Mouse (Mus musculus) liver (tissue): Measurements from ENCODE around the gene R3hdm2.

Experiments used
- DNase-seq: peaks from one replicate; pipeline ENCODE4 v3.0.0-alpha.2; 2020; ENCODE audit warnings: mixed read lengths

The R3hdm2 gene

GRCm38 (mm10) chr10:127425794-127426193 is 45.7 kb downstream of the R3hdm2 start:
- peak; percentile 29 for DNase-seq

GRCm38 (mm10) chr10:127426670-127427069 is 46.5 kb downstream of the R3hdm2 start:
- no peak for DNase-seq

- no peak for DNase-seq
Observed at GRCm38 (mm10) chr10:127427107-127427506, 47.0 kb downstream of the R3hdm2 start.

- no peak for DNase-seq
Observed at GRCm38 (mm10) chr10:127427987-127428386, 47.9 kb downstream of the R3hdm2 start.

- no peak for DNase-seq
Observed at GRCm38 (mm10) chr10:127429538-127429937, 49.4 kb downstream of the R3hdm2 start.

- no peak for DNase-seq
Observed at GRCm38 (mm10) chr10:127432466-127432865, 52.3 kb downstream of the R3hdm2 start.

- no peak for DNase-seq
Observed at GRCm38 (mm10) chr10:127437354-127438113, 57.4 kb downstream of the R3hdm2 start.

GRCm38 (mm10) chr10:127453701-127454100 is 73.6 kb downstream of the R3hdm2 start:
- DNase-seq = no peak

GRCm38 (mm10) chr10:127462411-127463096 is 82.4 kb downstream of the R3hdm2 start:
- no peak for DNase-seq

- DNase-seq = peak; percentile 23
Observed at GRCm38 (mm10) chr10:127471281-127471988, 91.3 kb downstream of the R3hdm2 start.

- no peak for DNase-seq
Observed at GRCm38 (mm10) chr10:127472722-127473121, 92.6 kb downstream of the R3hdm2 start.

GRCm38 (mm10) chr10:127475175-127475574 is 95.0 kb downstream of the R3hdm2 start:
- no peak for DNase-seq

- no peak for DNase-seq
Observed at GRCm38 (mm10) chr10:127476541-127476940, 96.4 kb downstream of the R3hdm2 start.

- no peak for DNase-seq
Observed at GRCm38 (mm10) chr10:127477301-127477700, 97.2 kb downstream of the R3hdm2 start.

GRCm38 (mm10) chr10:127479131-127479530 is 99.0 kb downstream of the R3hdm2 start:
- no peak for DNase-seq

- peak; percentile 14 for DNase-seq
Observed at GRCm38 (mm10) chr10:127480833-127481813, 101.0 kb downstream of the R3hdm2 start.

GRCm38 (mm10) chr10:127485235-127485634 is 105.1 kb downstream of the R3hdm2 start:
- no peak for DNase-seq

- no peak for DNase-seq
Observed at GRCm38 (mm10) chr10:127488856-127489255, 108.7 kb downstream of the R3hdm2 start.

GRCm38 (mm10) chr10:127490160-127491127 is 110.3 kb downstream of the R3hdm2 start:
- DNase-seq = no peak

- no peak for DNase-seq
Observed at GRCm38 (mm10) chr10:127491128-127491512, 111.0 kb downstream of the R3hdm2 start.

- no peak for DNase-seq
Observed at GRCm38 (mm10) chr10:127492118-127492517, 112.0 kb downstream of the R3hdm2 start.
